Mouse (Mus musculus): ENCODE data around the gene Pcbp4.

GRCm38 (mm10) chr9:106473081-106473752, 20.1 kb downstream of the Pcbp4 start:
- TF ChIP-seq POLR2A (IDR thresholded peaks at IDR 0.05; ENCODE audit: control insufficient read depth, extremely low read depth, insufficient read depth, low read length, poor library complexity): no peak
- TF ChIP-seq CTCF (IDR thresholded peaks at IDR 0.05; ENCODE audit: borderline replicate concordance, control insufficient read depth, extremely low read depth, insufficient read depth, low read length, poor library complexity): no peak

Measured in thymus, adult 2 months (tissue).